Mouse (Mus musculus) heart, postnatal 10 days (tissue): ENCODE results near the gene Cyb5b. TPM values are rescaled to one million over a fixed set of nuclear protein-coding genes. Genes with fewer than 3 reads are reported as not detected.

Experiments used
- DNase-seq, 2 experiments: peaks; one replicate each; pipeline ENCODE4 v3.0.0; 2021
- intact Hi-C: fragments of 180-260 bp; cut with DNase I; formaldehyde crosslinking; loops from one replicate; pipeline ENCODE4 v1.15.1; 2025
- total RNA-seq, 2 experiments: library from RNA; stranded (reverse); gene quantifications; 2 replicates each; pipeline ENCODE4 v1.2.3; 2021

Gene Cyb5b
- total RNA-seq, 2 experiments from 2014 or later = 47.0 to 48.9 TPM

DNA sequence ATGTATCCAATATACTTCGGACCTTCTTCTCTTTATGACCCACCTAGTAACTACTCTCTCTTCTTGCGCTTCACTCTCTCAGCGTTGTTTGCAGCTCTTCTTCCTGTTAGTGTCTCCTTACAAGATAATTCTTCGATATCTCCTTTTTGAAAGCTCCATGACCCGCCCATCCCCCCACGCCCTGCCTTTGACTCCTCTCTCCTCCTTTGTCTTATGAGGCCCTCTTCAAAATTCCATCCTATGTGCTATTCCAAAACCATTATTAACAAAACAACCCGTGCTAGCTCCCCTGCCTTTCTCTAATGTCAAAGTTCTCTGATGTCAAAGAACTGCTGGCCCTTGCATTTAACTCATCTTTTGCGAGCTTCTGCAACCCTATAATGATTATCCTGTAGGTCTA lies 67.7 kb downstream of the Cyb5b start:
- intact Hi-C loops = no loop called here
- DNase-seq = no peak

DNA sequence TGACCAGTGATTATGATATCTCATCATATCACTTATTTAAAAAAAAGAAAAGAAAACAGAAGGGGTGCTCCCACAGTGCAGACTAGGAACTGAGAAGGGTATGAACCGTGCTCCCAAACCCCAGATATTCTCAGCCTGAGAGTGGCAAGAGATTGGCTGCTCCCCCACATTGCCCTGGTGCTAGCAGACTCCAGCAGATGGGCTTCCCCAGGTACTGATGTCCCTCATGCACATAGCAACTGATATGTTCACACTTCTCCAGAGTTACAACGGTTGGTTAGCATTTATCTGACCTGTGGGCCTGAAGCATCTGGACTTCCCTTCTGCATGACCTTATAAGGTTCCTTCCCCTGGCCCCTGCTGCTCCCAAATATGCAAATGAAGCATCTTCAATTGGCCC lies 68.6 kb downstream of the Cyb5b start:
- no peak for DNase-seq
- intact Hi-C loops = no loop called here

DNA sequence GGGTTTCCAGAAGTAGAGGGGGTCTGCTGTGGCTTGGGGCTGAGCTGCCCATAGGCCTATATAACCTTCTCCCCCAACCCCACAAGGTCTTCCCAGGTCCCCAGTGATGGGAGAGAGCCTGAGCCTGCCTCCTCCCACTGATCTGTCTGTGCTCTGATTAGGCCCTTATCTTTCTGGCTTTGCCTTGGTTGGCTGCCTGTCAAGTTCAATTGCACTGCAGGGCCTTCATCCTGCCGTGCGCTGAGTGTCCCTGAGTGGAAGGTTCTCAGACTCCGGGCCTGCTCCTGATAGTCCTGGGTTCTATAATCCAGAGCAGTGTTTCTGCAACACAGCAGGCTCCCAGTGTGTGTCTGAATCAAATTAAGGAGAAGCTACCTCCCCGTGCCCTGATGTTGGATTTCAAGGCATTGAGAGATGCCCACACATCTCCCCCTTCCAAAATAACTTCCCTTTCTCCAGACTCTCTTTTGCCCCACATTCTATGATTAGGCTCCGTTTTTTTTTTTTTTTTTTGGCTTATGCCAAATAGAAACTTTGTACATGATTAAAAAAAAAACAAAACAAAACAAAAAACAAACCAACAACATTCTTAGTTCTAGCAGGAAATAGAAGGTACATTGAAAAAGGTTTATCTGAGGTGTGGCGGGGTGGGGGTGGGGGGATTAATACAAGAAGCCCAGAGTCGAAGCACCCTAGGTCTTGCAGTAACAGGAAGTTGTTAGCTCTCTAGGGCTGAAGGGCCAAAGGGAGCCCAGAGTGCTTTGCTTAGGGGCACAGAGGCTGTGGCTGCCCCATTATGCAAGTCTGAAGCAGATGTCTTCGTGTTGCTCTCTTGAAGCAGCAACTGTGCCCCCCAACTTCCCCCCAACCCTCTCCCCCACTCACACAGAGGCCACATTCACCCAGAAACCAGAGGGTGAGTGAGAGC lies 71.7 kb downstream of the Cyb5b start:
- intact Hi-C loops = no loop called here
- peak; percentile 58 to 60 for DNase-seq

DNA sequence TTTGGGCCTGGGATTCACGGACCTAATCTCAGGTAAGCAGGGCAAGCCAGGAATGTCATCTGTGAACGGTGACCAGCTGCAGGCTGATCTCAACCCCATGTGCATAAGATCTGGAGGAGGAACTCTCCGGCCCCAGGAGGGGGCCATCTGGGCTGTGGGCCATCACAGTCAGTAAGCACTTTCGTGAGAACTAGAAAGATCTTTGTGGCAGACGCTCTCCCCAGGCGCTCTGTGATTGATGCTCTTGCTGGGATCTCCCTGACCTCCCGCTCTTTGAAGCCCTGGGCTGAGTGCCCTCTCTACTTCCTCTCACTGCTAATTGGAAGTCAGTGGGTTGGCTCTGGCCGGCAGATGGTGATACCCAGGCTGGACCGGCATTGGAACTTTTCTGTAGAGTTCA lies 75.7 kb downstream of the Cyb5b start:
- intact Hi-C loops = no loop called here
- peak; percentile 14 to 19 for DNase-seq

DNA sequence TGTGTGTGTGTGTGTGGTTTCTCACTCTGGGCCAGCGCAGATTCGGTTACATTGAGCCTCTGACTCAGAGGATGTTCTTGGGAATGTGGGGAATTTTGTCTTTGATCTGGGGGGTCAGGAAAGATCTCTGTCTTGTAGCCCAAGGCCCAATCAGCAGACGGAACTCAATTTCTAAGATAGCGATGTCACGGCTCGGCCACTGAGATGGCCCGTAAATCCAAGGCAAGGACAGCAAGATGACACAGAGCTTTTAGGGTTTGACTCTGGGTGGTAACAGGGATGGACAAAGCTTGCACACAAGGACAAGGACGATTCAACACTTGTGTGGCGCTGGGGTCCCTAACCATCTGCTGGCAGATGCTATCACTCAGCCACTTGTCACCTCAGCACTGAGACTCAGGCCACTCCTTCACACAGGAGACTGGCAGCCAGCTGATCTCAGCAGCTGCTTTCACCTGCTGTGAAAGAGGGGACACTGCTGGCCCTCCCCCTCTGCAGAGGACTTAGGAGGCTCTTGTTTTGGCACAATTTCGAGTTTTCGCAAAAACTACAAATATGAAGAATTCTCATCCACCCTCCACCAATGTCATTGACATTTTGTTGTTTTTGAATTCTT lies 76.7 kb downstream of the Cyb5b start:
- no peak for DNase-seq
- intact Hi-C loops = no loop called here

DNA sequence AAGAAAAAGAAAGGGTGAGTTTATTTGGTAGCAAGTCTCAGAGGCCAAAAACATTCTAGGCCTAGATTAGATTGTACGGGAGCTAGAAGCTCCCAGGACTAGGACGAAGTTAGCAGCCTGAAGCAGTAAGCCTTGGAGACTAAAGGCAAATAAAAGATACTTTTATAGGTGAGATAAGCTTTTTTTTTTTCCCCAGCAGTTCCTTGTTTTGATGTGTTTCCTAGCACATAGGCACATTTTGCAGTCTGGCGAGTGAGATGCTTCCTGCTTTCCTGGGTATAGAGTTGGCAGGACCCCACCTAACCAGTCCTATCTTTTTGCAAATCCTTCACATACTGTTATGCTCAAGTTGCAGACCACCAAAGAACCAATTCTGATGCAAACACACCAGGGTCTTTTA lies 82.8 kb downstream of the Cyb5b start:
- intact Hi-C loops = no loop called here
- no peak for DNase-seq

DNA sequence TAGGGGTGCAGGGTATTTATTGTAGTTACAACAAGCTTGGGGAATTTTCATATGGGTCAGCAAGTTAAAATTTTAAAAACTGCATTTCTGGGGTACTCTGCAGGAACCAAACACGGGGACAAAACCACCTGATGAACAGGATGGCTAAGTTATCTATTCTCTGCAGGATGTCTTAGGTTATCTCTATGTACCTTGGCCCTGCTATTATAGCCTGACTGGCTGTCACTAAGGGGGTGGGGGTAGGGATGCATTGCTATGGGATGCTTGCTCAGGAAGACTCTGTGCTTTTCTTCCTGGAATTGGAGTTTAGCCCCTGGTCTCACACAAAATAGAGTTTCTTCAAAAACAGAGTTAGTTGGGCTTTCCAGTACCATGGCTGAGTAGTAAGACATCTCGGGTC lies 83.3 kb downstream of the Cyb5b start:
- intact Hi-C loops = no loop called here
- no peak for DNase-seq

Other genes starting within 250 kb of the Cyb5b start
- gene Sntb2, start 214.9 kb upstream of the Cyb5b start, total RNA-seq = 10 to 100 TPM; 27.1 to 27.6 TPM
- 10 to 100 TPM; 59.8 to 61.4 TPM for gene Vps4a, start 119.4 kb upstream of the Cyb5b start, total RNA-seq
- gene Pdf, start 102.0 kb upstream of the Cyb5b start, total RNA-seq = 10 to 100 TPM; 43.4 to 53.1 TPM
- 10 to 100 TPM; 18.9 to 22.1 TPM for gene Cog8, start 94.0 kb upstream of the Cyb5b start, total RNA-seq
- gene Nip7, start 93.8 kb upstream of the Cyb5b start, total RNA-seq = 10 to 100 TPM; 24.9 to 28.8 TPM
- not detected for gene Tmed6, start 85.0 kb upstream of the Cyb5b start, total RNA-seq
- gene Terf2, start 54.1 kb upstream of the Cyb5b start, total RNA-seq = 10 to 100 TPM; 18.0 to 18.1 TPM
- 10 to 100 TPM; 37.9 to 43.0 TPM for gene Nfat5, start 142.8 kb downstream of the Cyb5b start, total RNA-seq